Mouse (Mus musculus) subcutaneous adipose tissue, adult 2 months (tissue): Measurements from ENCODE around the gene Hsp90b1. TPM values are rescaled to one million over a fixed set of nuclear protein-coding genes. Genes with fewer than 3 reads are reported as not detected.

Source experiments
- polyA plus RNA-seq: library from polyadenylated mRNA; depleted of rRNA; stranded (reverse); fragments of >200 nt; gene quantifications from 2 replicates; pipeline ENCODE4 v1.2.3, GENCODE M21; 2012; ENCODE audit warnings: low replicate concordance; rRNA removed

The Hsp90b1 gene
- 44.0 and 78.2 TPM in 2 replicates for polyA plus RNA-seq

DNA sequence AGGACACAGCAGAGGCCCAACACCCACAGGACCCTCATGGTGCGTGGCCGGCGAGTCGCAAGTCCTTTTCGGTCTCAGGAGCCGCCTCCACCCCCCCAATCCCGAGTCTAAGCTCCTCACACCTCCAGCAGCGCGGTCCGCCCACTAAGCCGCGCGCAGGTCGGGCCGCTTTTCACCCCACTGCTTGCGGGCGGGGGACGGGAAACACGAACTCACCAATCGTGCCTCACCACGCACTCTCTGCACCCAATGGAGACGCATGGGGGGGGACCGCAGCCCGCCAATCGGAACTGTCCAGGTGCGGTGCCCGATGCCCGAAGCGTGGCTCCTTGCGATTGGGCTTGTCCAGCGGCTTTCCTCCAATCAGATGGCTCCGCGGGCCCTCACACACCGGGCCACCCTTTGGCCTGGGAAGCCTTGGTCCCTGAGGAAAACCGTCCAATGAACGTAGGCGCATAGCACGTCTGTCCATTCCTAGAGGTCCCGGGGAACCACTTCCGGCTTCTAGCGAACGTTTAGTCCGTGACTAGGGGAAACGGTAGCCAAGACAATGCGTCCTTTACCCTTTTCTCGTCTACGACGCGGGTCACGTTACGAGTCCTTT, at the start of gene Hsp90b1, which contains the start of gene Ttc41:
Gene Hsp90b1 (minus strand): TSS at position 192 of the 604 bp plus-strand sequence.
Gene Ttc41 (plus strand): TSS at position 494 of the 604 bp plus-strand sequence.

Other genes starting within 250 kb of the Hsp90b1 start
- 0.66 and 1.2 TPM in 2 replicates for gene Syn3, start 206.6 kb downstream of the Hsp90b1 start, polyA plus RNA-seq
- gene Ttc41, start 302 bp upstream of the Hsp90b1 start, polyA plus RNA-seq = 0.77 and 1.2 TPM in 2 replicates
- gene Gm49358, start 58.5 kb upstream of the Hsp90b1 start, polyA plus RNA-seq = not detected in 2 replicates
- 4.6 and 17.6 TPM in 2 replicates for gene Nt5dc3, start 73.5 kb upstream of the Hsp90b1 start, polyA plus RNA-seq